Mouse (Mus musculus): Measurements from ENCODE around the gene Pdgfc. TPM values are rescaled to one million over a fixed set of nuclear protein-coding genes. Genes with fewer than 3 reads are reported as not detected.

The Pdgfc gene
- polyA plus RNA-seq, 1 experiment from 2014 or later = 4.6 TPM

GRCm38 (mm10) chr3:81051522-81051921 lies 15.3 kb downstream of the Pdgfc start:
- Histone ChIP-seq H3K9ac (replicated peaks) (no peak overlapping the region), H3K4me1 (replicated peaks) (no peaks in the 10 kb centered on the region), H3K27ac (no peak overlapping the region), H3K27me3 (no peaks in the 10 kb centered on the region), H3K4me3 (replicated peaks) (no peak overlapping the region), H3K4me2 (replicated peaks) (no peak overlapping the region), H3K9me3 (no peaks in the 10 kb centered on the region), H3K36me3 (no peaks in the 10 kb centered on the region)
- no peak for ATAC-seq

- no peak overlapping the region for H3K9ac ChIP-seq (replicated peaks)
- H3K4me2 ChIP-seq (replicated peaks) = no peak overlapping the region
- H3K4me3 ChIP-seq (replicated peaks) = no peak overlapping the region
- ATAC-seq = no peak
- H3K9me3 ChIP-seq = no peaks in the 10 kb centered on the region
- no peaks in the 10 kb centered on the region for H3K4me1 ChIP-seq (replicated peaks)
- 92% methylated on average over 6 of the region's 6 CpGs for WGBS
- H3K36me3 ChIP-seq = no peaks in the 10 kb centered on the region
- H3K27me3 ChIP-seq = no peaks in the 10 kb centered on the region
- no peak overlapping the region for H3K27ac ChIP-seq
These were observed 16.2 kb downstream of the Pdgfc start for GRCm38 (mm10) chr3:81052422-81052821.

- Histone ChIP-seq H3K4me1 (replicated peaks) (peaks cover 7% of the 10 kb centered on the region; the same call in 1 of the 2 replicates), H3K27me3 (no peaks in the 10 kb centered on the region), H3K9ac (replicated peaks) (no peak overlapping the region), H3K4me2 (replicated peaks) (no peak overlapping the region), H3K9me3 (no peaks in the 10 kb centered on the region), H3K36me3 (no peaks in the 10 kb centered on the region), H3K27ac (no peak overlapping the region), H3K4me3 (replicated peaks) (no peak overlapping the region)
- no peak for ATAC-seq
These were observed 17.9 kb downstream of the Pdgfc start for GRCm38 (mm10) chr3:81054074-81054473.

DNA sequence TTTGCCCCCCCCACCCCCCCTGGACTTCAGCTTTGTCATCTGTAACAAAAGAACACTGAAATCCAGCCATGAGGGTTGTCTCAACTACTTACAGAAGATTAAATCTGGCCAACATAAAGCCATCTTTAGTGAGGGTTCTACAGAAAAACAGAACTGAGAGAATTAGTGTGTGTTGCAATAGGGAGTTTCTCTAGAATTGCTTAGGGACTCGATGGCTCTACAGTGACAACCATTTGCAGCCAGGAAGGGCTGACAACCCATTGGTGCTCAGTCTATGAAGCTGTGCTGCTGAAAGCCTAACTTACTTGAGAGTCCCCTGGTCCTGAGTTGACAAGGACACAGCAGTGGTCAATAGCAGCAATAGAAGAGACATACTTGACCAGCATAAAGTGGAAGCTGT lies 21.5 kb downstream of the Pdgfc start:
- H3K27me3 ChIP-seq = no peaks in the 10 kb centered on the region
- H3K9ac ChIP-seq (replicated peaks) = no peak overlapping the region
- peaks cover 7% of the 10 kb centered on the region; the same call in 1 of the 2 replicates for H3K4me1 ChIP-seq (replicated peaks)
- H3K9me3 ChIP-seq = no peaks in the 10 kb centered on the region
- 69% methylated on average over 1 of the region's 1 CpGs for WGBS
- H3K4me3 ChIP-seq (replicated peaks) = no peak overlapping the region
- no peak overlapping the region for H3K27ac ChIP-seq
- no peak overlapping the region for H3K4me2 ChIP-seq (replicated peaks)
- no peak for ATAC-seq
- no peaks in the 10 kb centered on the region for H3K36me3 ChIP-seq

DNA sequence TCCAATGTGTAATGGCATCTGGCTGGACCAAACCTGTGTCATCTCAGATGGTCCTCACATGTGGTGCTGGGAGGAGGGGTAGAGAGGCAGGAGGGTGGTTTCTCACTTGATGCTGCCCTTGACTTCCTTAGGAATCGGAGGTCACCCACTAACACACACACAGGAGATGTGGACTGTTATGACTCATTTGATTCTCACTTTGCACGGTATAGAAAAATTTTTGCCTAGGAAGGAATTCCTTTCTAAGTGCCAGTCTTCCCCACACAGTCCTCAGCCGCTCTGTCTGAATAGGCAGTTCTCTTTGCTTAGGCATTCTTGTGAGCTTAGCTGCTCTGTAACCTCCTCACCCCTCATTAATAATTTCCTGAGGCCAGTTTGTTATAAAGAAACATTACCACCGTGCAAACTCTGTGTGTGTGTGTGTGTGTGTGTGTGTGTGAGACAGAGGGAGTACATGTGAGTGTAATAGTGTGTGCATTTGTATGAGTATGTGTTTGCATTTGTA lies 22.4 kb downstream of the Pdgfc start:
- 35% methylated on average over 4 of the region's 4 CpGs for WGBS

DNA sequence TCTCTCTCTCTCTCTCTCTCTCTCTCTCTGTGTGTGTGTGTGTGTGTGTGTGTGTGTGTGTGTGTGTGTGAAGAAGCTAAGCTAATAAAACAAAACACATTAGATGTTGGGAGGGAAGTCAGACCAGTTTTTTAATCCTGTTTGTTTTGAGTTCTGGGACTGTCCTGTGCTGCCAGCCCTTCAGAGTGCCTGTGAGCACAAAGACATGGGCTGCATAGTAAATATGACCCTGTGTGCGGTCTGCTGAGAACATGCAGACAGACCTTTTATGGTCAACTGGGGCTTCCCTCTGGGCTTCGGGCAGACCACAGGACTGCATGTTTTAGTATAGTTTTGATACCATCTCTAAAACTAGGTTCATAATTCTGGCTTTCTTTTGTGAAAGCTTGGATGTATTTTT lies 32.3 kb downstream of the Pdgfc start:
- no peaks in the 10 kb centered on the region for H3K9me3 ChIP-seq
- H3K27ac ChIP-seq = no peak overlapping the region
- no peak overlapping the region for H3K9ac ChIP-seq (replicated peaks)
- H3K27me3 ChIP-seq = no peaks in the 10 kb centered on the region
- H3K36me3 ChIP-seq = no peaks in the 10 kb centered on the region
- H3K4me3 ChIP-seq (replicated peaks) = no peak overlapping the region
- 0 out of 2 replicates have a peak, but pooled peaks cover 4% of the 10 kb centered on the region for H3K4me1 ChIP-seq (replicated peaks)
- ATAC-seq = no peak
- no peak overlapping the region for H3K4me2 ChIP-seq (replicated peaks)
- 45% methylated on average over 2 of the region's 2 CpGs for WGBS

More for the DNA sequence above, 22.4 kb downstream of the Pdgfc start:
- Histone ChIP-seq H3K4me2 (replicated peaks) (no peak overlapping the region), H3K4me1 (replicated peaks) (peaks cover 7% of the 10 kb centered on the region; the same call in 1 of the 2 replicates), H3K9ac (replicated peaks) (no peak overlapping the region), H3K27ac (no peak overlapping the region), H3K36me3 (no peaks in the 10 kb centered on the region), H3K27me3 (no peaks in the 10 kb centered on the region), H3K9me3 (no peaks in the 10 kb centered on the region), H3K4me3 (replicated peaks) (no peak overlapping the region)
- ATAC-seq = peak; percentile 50; the same call in 1 of the 2 replicates

DNA sequence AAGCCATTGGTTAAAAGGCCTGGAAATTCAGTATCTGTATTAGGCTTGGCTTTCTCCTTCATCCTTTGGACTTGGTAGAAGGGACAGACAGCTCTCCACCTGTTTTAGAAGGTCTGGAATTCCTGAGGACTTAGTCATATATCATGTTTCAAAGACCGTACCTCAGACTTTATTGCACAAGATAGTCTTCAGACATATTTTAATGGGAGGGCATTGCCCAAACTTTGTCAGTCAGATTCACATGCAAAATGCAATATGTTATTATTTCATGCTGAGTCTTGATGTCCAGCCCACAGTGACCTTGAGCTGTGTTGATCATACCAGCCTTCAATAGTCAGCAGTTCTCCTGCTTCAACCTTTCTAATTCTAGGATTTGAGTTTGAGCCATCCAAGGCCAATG lies 64.9 kb downstream of the Pdgfc start:
- H3K4me2 ChIP-seq (replicated peaks) = no peak overlapping the region
- H3K9me3 ChIP-seq = no peaks in the 10 kb centered on the region
- no peak overlapping the region for H3K4me3 ChIP-seq (replicated peaks)
- WGBS = 87% methylated on average over 1 of the region's 1 CpGs
- peaks cover 18% of the 10 kb centered on the region for H3K4me1 ChIP-seq (replicated peaks)
- no peaks in the 10 kb centered on the region for H3K36me3 ChIP-seq
- no peak overlapping the region for H3K27ac ChIP-seq
- H3K9ac ChIP-seq (replicated peaks) = no peak overlapping the region
- H3K27me3 ChIP-seq = no peaks in the 10 kb centered on the region
- ATAC-seq = no peak

- ATAC-seq = peak; percentile 89
- Histone ChIP-seq H3K27me3 (no peaks in the 10 kb centered on the region), H3K4me1 (replicated peaks) (peaks cover 18% of the 10 kb centered on the region), H3K4me2 (replicated peaks) (no peak overlapping the region), H3K9ac (replicated peaks) (no peak overlapping the region), H3K36me3 (no peaks in the 10 kb centered on the region), H3K9me3 (no peaks in the 10 kb centered on the region), H3K27ac (peak overlapping the region; percentile 36; the same call in 1 of the 2 replicates), H3K4me3 (replicated peaks) (no peak overlapping the region)
- WGBS = 7% methylated on average over 3 of the region's 3 CpGs
These were observed 66.1 kb downstream of the Pdgfc start for GRCm38 (mm10) chr3:81102158-81102876.

GRCm38 (mm10) chr3:81102877-81103420 lies 66.7 kb downstream of the Pdgfc start:
- H3K4me2 ChIP-seq (replicated peaks) = no peak overlapping the region
- peak overlapping the region; percentile 36; the same call in 1 of the 2 replicates for H3K27ac ChIP-seq
- H3K4me3 ChIP-seq (replicated peaks) = no peak overlapping the region
- no peak for ATAC-seq
- 49% methylated on average over 5 of the region's 5 CpGs for WGBS
- H3K9me3 ChIP-seq = no peaks in the 10 kb centered on the region
- H3K4me1 ChIP-seq (replicated peaks) = peaks cover 18% of the 10 kb centered on the region
- H3K36me3 ChIP-seq = no peaks in the 10 kb centered on the region
- H3K27me3 ChIP-seq = no peaks in the 10 kb centered on the region
- H3K9ac ChIP-seq (replicated peaks) = no peak overlapping the region

DNA sequence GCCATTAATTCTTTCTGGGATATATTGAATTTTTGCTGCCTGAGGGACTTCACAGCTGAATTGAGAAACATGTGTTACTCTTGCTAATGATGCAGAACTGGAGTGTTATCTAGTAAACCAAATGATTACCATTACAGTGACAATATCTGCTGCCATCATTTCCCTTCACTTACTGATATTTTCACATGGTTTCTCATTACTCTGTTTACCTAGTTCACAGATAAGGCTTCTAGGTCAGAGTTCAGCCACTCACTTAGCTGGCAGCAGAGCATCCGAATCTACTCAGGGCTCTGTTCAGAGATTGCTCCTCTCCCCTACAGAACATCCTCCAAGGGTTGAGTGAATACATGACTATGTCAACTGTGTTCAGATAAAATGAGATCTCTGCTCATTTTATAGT lies 71.3 kb downstream of the Pdgfc start:
- Histone ChIP-seq H3K27me3 (no peaks in the 10 kb centered on the region), H3K9ac (replicated peaks) (no peak overlapping the region), H3K36me3 (no peaks in the 10 kb centered on the region), H3K9me3 (no peaks in the 10 kb centered on the region), H3K4me2 (replicated peaks) (no peak overlapping the region), H3K4me3 (replicated peaks) (no peak overlapping the region), H3K4me1 (replicated peaks) (peaks cover 6% of the 10 kb centered on the region; the same call in 1 of the 2 replicates), H3K27ac (no peak overlapping the region)
- ATAC-seq = no peak
- WGBS = 73% methylated on average over 1 of the region's 1 CpGs

GRCm38 (mm10) chr3:81110968-81111367 lies 74.8 kb downstream of the Pdgfc start:
- ATAC-seq = no peak
- 82% methylated on average over 1 of the region's 1 CpGs for WGBS

DNA sequence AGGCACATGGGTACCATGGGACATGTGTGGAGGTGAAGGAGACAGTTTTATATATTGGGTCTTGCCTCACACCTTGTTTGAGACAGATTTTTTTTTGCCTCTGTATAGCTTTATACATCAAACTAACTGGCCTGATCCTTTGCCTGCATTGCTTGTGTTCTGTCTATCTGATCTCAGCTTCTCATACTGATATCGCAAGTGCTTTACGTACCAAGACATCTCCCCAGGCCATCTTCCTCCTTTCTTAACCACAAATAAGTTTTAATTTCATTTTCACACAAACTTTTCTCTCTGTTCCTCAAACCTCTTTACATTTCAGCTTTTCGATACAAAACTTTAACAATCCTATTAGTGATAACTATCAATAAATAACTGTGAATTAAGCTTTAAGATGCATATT lies 76.7 kb downstream of the Pdgfc start:
- Histone ChIP-seq H3K9me3 (no peaks in the 10 kb centered on the region), H3K4me1 (replicated peaks) (no peaks in the 10 kb centered on the region), H3K27ac (no peak overlapping the region), H3K4me2 (replicated peaks) (no peak overlapping the region), H3K4me3 (replicated peaks) (no peak overlapping the region), H3K27me3 (no peaks in the 10 kb centered on the region), H3K9ac (replicated peaks) (no peak overlapping the region), H3K36me3 (no peaks in the 10 kb centered on the region)
- no peak for ATAC-seq
- 95% methylated on average over 3 of the region's 3 CpGs for WGBS

More at GRCm38 (mm10) chr3:81110968-81111367, 74.8 kb downstream of the Pdgfc start:
- Histone ChIP-seq H3K9me3 (no peaks in the 10 kb centered on the region), H3K36me3 (no peaks in the 10 kb centered on the region), H3K4me3 (replicated peaks) (no peak overlapping the region), H3K9ac (replicated peaks) (no peak overlapping the region), H3K4me1 (replicated peaks) (no peaks in the 10 kb centered on the region), H3K27ac (no peak overlapping the region), H3K4me2 (replicated peaks) (no peak overlapping the region), H3K27me3 (no peaks in the 10 kb centered on the region)
